Mouse (Mus musculus): Measurements from ENCODE around the gene Lgals2. TPM values are rescaled to one million over a fixed set of nuclear protein-coding genes. Genes with fewer than 3 reads are reported as not detected.

Lgals2 gene
- polyA plus RNA-seq, 1 experiment from 2014 or later = 0.31 TPM

GRCm38 (mm10) chr15:78839744-78840143, 15.6 kb downstream of the Lgals2 start:
- peaks cover 39% of the 10 kb centered on the region for H3K4me1 ChIP-seq
- H3K9ac ChIP-seq = no peak overlapping the region
- H3K4me2 ChIP-seq = no peak overlapping the region
- H3K4me3 ChIP-seq = no peak overlapping the region
- no peak for ATAC-seq (replicated peaks)
- no peaks in the 10 kb centered on the region for H3K9me3 ChIP-seq
- no peaks in the 10 kb centered on the region for H3K36me3 ChIP-seq (replicated peaks)
- peaks cover 32% of the 10 kb centered on the region for H3K27me3 ChIP-seq (replicated peaks)
- 2% methylated on average over 2 of the region's 2 CpGs for WGBS
- no peak overlapping the region for H3K27ac ChIP-seq

DNA sequence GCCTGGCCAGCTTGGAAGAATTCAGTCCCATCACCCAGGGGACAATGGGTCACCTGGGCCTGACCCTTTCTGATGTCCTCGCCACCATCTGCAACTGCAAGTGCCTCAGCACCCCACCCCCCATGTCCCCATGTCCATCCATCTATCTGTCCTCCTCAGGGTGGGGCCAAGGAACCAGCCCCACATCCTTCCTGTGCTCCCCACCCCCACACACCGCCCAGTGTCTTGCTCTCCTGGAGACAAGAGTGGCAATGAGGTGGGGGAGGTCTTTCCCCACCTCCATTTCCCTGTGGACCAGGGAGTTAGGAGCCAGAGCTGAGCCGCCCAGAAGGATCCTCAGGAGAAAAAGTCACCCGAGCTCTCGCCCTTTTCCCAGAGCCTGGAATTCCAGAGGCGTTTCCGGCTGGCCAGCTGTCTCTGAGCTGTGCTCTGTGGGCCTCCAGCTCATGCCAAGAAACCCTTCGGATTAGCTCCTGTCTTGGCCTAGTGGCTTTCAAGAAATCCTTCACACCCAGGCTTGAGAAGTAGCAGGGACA, 19.2 kb downstream of the Lgals2 start:
- peak overlapping the region; percentile 58 for H3K27ac ChIP-seq
- H3K9me3 ChIP-seq = no peaks in the 10 kb centered on the region
- no peaks in the 10 kb centered on the region for H3K36me3 ChIP-seq (replicated peaks)
- WGBS = 40% methylated on average over 8 of the region's 8 CpGs
- no peak overlapping the region for H3K9ac ChIP-seq
- 0 out of 2 replicates have a peak, but pooled peaks cover 3% of the 10 kb centered on the region for H3K27me3 ChIP-seq (replicated peaks)
- ATAC-seq (replicated peaks) = no peak
- peaks cover 38% of the 10 kb centered on the region for H3K4me1 ChIP-seq
- H3K4me2 ChIP-seq = no peak overlapping the region
- H3K4me3 ChIP-seq = no peak overlapping the region

DNA sequence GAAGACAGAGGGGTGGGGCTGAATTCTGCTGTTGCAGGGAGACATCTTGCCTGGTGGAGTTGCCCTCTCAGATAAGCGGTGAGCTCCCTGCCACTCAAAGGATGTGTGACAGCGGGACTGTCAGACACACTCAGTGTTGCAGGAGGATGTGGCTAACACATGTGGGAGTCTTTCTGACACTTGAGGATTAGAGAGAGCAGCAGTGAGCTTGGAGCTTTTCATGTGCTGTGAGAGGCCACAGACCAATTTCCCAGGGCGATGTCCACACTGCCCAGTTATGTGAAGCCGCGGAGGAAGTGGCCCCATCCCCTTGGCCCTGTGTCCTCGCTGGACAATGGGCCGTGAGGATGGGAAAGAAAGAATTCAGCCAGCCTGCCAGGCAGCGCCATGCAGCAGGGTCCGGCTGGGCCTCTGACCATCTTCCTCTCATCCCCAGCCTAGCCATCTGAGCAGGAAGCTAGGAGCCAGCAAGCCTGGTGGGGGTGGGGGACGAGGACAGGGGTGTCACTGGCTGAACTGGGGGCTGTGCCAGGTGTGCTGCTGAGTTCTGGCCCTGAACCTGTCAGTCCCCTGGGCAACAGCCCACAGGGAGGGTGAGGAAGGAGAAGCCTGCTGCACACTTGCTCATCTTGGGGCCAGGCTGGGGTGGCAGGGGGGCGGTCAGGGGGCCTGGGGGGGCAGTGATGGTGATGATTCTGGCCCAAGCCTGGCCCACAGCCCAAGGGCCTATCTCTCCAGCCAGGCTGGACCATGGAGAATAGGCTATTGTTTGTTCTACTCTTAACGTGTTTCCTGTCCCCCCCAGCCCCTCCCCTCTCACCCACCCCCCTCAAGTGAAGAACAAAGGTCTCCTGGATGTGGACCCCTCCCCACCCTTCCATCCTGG, 19.9 kb downstream of the Lgals2 start:
- H3K4me2 ChIP-seq = no peak overlapping the region
- H3K27ac ChIP-seq = peak overlapping the region; percentile 58
- H3K27me3 ChIP-seq (replicated peaks) = 0 out of 2 replicates have a peak, but pooled peaks cover 3% of the 10 kb centered on the region
- H3K9ac ChIP-seq = no peak overlapping the region
- H3K36me3 ChIP-seq (replicated peaks) = no peaks in the 10 kb centered on the region
- no peak for ATAC-seq (replicated peaks)
- H3K4me3 ChIP-seq = no peak overlapping the region
- H3K4me1 ChIP-seq = peaks cover 31% of the 10 kb centered on the region
- no peaks in the 10 kb centered on the region for H3K9me3 ChIP-seq
- WGBS = 10% methylated on average over 11 of the region's 12 CpGs

DNA sequence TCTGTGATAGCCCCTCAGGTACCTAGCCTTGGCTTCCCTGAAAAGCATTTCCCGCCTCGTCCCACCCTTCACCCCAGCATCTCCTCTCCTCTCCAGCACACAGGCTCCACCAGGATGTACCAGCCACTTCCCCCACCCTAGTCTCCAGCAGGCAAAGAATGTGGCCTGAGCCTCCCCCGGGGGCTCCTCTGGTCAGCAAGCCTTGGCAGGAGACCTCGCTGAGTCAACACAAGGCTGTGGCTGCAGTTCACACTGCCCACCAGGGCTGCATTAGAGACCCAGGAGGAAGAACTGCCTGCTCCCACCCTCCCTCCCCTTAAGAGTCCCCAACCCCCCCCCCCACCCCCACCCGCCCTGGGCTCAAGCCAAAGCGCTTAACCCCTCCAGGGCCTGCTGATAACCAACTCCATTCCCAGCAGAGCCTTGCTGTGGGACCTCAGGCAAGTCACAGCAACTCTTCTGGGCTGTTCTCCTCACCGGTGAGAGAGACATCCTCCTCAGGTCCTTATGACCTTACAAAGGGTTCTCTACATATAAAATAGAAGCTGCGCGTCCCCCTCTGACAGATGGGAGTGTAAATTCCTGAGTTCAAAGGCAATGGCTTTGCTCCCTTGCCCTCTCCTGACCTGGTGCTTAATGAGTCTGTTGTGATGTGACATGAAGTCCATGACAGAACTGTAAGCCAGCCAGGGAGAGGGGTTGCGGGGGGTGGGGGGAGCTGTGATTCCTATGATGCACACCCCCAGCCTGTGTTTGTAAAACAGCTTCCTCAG, 20.9 kb downstream of the Lgals2 start:
- WGBS = 58% methylated on average over 10 of the region's 10 CpGs
- H3K27ac ChIP-seq = peak overlapping the region; percentile 58
- ATAC-seq (replicated peaks) = no peak
- peaks cover 21% of the 10 kb centered on the region for H3K4me1 ChIP-seq
- H3K4me2 ChIP-seq = no peak overlapping the region
- no peak overlapping the region for H3K9ac ChIP-seq
- no peaks in the 10 kb centered on the region for H3K36me3 ChIP-seq (replicated peaks)
- H3K9me3 ChIP-seq = no peaks in the 10 kb centered on the region
- H3K27me3 ChIP-seq (replicated peaks) = no peaks in the 10 kb centered on the region
- no peak overlapping the region for H3K4me3 ChIP-seq

DNA sequence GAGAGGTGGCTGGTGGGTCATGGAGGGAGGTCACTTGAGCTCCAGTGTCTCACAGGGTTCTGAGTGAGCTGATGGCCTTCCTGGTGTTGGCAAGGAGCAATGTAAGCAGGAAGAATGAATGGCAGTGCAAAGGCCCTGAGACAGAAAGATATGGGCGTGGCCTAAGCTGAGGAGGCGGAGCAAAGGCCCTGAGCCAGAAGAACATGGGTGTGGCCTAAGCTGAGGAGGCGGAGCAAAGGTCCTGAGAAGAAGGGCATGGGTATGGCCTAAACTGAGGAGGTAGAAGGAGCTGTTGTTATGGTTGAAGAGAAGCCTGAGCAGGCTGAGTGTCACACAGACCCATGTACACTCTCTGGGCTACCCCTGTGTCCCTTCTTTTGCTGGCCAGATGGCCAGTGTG, 21.7 kb downstream of the Lgals2 start:
- Histone ChIP-seq H3K27me3 (replicated peaks) (no peaks in the 10 kb centered on the region), H3K4me3 (no peak overlapping the region), H3K27ac (no peak overlapping the region), H3K4me2 (no peak overlapping the region), H3K4me1 (peaks cover 18% of the 10 kb centered on the region), H3K9me3 (no peaks in the 10 kb centered on the region), H3K36me3 (replicated peaks) (no peaks in the 10 kb centered on the region), H3K9ac (no peak overlapping the region)
- ATAC-seq (replicated peaks) = no peak
- 91% methylated on average over 3 of the region's 3 CpGs for WGBS

- Histone ChIP-seq H3K4me1 (peaks cover 26% of the 10 kb centered on the region), H3K9me3 (no peaks in the 10 kb centered on the region), H3K27ac (peak overlapping the region; percentile 69), H3K4me2 (no peak overlapping the region), H3K36me3 (replicated peaks) (no peaks in the 10 kb centered on the region), H3K4me3 (no peak overlapping the region), H3K9ac (no peak overlapping the region), H3K27me3 (replicated peaks) (no peaks in the 10 kb centered on the region)
- ATAC-seq (replicated peaks) = peak; percentile 66
- WGBS = 8% methylated on average over 14 of the region's 14 CpGs
Observed at GRCm38 (mm10) chr15:78832701-78833123, 22.6 kb downstream of the Lgals2 start.

DNA sequence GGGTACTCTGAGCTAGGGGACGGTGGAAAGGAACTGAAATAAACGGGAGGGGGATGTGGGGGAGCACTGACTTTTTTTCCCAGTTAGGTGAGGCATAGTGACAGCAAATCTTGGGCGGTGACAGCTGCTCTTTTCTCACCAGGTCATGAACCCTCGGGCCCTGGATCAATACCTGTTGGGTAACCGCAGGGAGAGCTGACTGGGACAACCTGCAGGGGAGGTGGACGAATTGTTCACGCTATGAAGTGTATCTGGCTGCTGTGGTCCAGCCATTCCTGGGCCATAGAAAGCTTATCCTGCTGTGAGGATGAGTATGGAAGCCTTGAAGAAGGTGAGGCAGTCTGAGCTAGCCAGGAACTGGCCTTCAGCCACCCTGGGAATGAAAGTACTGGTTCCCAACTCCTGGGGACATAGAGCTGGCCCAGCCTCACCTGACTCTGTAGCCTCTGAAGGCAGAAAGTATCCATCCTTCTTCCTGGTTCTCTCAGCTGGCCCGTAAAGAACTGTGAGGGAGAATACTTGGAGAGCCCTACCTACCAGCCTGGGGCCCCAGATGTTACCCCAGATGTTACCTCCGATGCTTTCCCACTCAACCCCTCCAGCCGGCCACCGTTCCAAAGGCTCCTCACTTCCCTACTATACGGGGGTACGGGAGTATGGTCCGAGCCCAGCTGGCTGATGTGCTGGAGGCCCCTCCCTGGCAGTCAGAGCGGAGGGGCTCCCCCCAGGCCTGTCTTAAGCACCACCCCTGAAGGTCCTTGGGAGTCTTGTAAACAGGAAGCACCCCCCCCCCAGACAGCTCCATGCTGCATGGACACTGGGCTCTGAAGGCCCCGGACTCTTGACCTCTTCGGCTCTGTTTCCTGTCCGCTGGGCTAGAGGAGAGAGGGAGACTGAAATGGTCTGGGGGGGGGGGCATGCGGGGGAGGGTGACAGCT, 23.3 kb downstream of the Lgals2 start:
- Histone ChIP-seq H3K4me3 (no peak overlapping the region), H3K4me1 (peaks cover 26% of the 10 kb centered on the region), H3K9me3 (no peaks in the 10 kb centered on the region), H3K27me3 (replicated peaks) (no peaks in the 10 kb centered on the region), H3K4me2 (no peak overlapping the region), H3K9ac (no peak overlapping the region), H3K27ac (peak overlapping the region; percentile 69), H3K36me3 (replicated peaks) (no peaks in the 10 kb centered on the region)
- WGBS = 56% methylated on average over 18 of the region's 19 CpGs
- 0 out of 2 replicates have a peak, but pooled peaks have one; percentile 8 for ATAC-seq (replicated peaks)

- Histone ChIP-seq H3K36me3 (replicated peaks) (no peaks in the 10 kb centered on the region), H3K9me3 (no peaks in the 10 kb centered on the region), H3K4me1 (peaks cover 26% of the 10 kb centered on the region), H3K27ac (no peak overlapping the region), H3K9ac (no peak overlapping the region), H3K4me2 (no peak overlapping the region), H3K4me3 (no peak overlapping the region), H3K27me3 (replicated peaks) (no peaks in the 10 kb centered on the region)
- WGBS = 78% methylated on average over 10 of the region's 10 CpGs
- ATAC-seq (replicated peaks) = no peak
Observed at GRCm38 (mm10) chr15:78830742-78831719, 24.3 kb downstream of the Lgals2 start.

- ATAC-seq (replicated peaks) = no peak
- H3K9me3 ChIP-seq = no peaks in the 10 kb centered on the region
- peaks cover 18% of the 10 kb centered on the region; the same call in 1 of the 2 replicates for H3K4me1 ChIP-seq
- H3K36me3 ChIP-seq (replicated peaks) = no peaks in the 10 kb centered on the region
- no peak overlapping the region for H3K4me2 ChIP-seq
- H3K27ac ChIP-seq = no peak overlapping the region
- no peak overlapping the region for H3K9ac ChIP-seq
- no peak overlapping the region for H3K4me3 ChIP-seq
- 88% methylated on average over 1 of the region's 1 CpGs for WGBS
- no peaks in the 10 kb centered on the region for H3K27me3 ChIP-seq (replicated peaks)
Observed at GRCm38 (mm10) chr15:78829636-78830035, 25.7 kb downstream of the Lgals2 start.

GRCm38 (mm10) chr15:78828315-78828714, 27.0 kb downstream of the Lgals2 start:
- H3K4me3 ChIP-seq = no peak overlapping the region
- no peak overlapping the region for H3K27ac ChIP-seq
- 26% methylated on average over 5 of the region's 5 CpGs for WGBS
- no peak overlapping the region for H3K4me2 ChIP-seq
- no peak for ATAC-seq (replicated peaks)
- no peak overlapping the region for H3K9ac ChIP-seq
- H3K36me3 ChIP-seq (replicated peaks) = no peaks in the 10 kb centered on the region
- H3K27me3 ChIP-seq (replicated peaks) = no peaks in the 10 kb centered on the region
- no peaks in the 10 kb centered on the region for H3K9me3 ChIP-seq
- H3K4me1 ChIP-seq = peaks cover 15% of the 10 kb centered on the region; the same call in 1 of the 2 replicates

Measured in midbrain, embryonic 15.5 days (tissue).